Mouse (Mus musculus): ENCODE measurements around the gene Olfr411.
A peak's percentile ranks its signal among the peaks of the same experiment; 100 is the strongest.

The Olfr411 gene

DNA sequence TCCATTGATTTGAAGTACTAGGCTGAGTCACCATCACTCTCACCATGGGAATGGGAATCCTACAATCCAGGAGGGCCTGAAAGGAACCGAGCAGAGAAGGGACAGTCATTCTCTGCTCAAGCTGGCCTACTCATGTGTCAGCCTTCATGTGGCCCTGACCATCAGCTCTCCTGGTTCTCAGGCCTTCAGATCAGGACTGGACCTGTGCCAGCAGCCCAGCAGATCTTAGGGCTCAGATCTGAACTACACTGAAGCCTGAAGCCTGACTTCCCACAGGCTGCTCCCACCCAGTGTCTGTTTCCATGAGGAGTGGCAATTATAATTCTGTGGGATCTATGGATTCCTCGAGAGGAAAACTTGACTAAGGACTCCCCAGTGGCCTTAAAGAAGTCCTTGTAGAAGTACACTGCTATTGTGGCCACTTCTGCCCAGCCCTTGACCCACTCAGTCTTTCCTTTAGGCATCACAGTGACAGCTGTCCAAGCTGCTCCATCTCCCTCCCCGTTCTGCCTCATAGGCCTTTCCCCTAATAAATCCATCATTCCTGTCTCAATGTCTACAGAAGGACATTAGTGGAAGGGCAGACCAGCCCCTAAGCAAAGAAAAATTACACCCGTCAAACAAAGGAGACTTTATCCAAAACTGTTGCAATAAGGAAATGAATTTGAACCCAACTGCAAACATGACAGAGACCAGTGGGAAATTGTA is 26.9 kb upstream of the Olfr411 start:
- H3K9me3 ChIP-seq (ENCODE audit: low read length), result no peaks in the 10 kb centered on the region

DNA sequence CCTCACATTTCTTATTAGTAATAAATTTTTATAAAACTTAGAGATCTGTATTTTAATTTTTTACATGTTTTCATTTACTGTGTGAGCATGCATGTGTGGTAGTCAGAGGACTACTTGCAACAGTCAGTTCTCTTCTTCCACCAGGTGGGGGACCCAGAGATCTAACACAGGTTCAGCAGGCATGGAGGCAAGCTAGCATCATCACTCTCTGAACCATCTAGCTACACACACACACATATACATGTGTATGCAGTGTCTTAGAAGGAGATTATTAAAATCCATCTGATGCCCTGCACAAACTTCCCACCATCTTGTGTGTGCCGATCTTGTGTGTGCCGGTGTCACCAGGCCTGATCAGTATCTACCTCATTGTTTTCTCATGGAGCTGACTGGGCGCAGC is 24.4 kb upstream of the Olfr411 start:
- Histone ChIP-seq H3K4me3 (replicated peaks; ENCODE audit: low read length) (no peak overlapping the region), H3K27me3 (ENCODE audit: insufficient read depth, low read length) (0 out of 2 replicates have a peak, but pooled peaks cover 4% of the 10 kb centered on the region), H3K36me3 (ENCODE audit: insufficient read depth, low read length) (no peaks in the 10 kb centered on the region), H3K9me3 (ENCODE audit: low read length) (no peaks in the 10 kb centered on the region), H3K4me1 (replicated peaks; ENCODE audit: low read depth, low read length) (peaks cover 9% of the 10 kb centered on the region; the same call in 1 of the 2 replicates)
- TF ChIP-seq POU5F1 (IDR thresholded peaks at IDR 0.05; ENCODE audit: borderline replicate concordance, low read length) (no peak), CTCF (conservative IDR thresholded peaks at IDR 0.05; ENCODE audit: low read length) (peak; percentile 53)

More for the DNA sequence above, 26.9 kb upstream of the Olfr411 start:
- Histone ChIP-seq H3K36me3 (ENCODE audit: insufficient read depth, low read length) (no peaks in the 10 kb centered on the region), H3K4me3 (replicated peaks; ENCODE audit: low read length) (no peak overlapping the region), H3K4me1 (replicated peaks; ENCODE audit: low read depth, low read length) (peaks cover 9% of the 10 kb centered on the region), H3K27me3 (ENCODE audit: insufficient read depth, low read length) (0 out of 2 replicates have a peak, but pooled peaks cover 4% of the 10 kb centered on the region)
- no peak for TF ChIP-seq POU5F1 (IDR thresholded peaks at IDR 0.05; ENCODE audit: borderline replicate concordance, low read length)
- TF ChIP-seq NANOG (IDR thresholded peaks at IDR 0.05; ENCODE audit: borderline replicate concordance, low read length), result 0 out of 2 replicates have a peak, but pooled peaks have one; percentile 17

DNA sequence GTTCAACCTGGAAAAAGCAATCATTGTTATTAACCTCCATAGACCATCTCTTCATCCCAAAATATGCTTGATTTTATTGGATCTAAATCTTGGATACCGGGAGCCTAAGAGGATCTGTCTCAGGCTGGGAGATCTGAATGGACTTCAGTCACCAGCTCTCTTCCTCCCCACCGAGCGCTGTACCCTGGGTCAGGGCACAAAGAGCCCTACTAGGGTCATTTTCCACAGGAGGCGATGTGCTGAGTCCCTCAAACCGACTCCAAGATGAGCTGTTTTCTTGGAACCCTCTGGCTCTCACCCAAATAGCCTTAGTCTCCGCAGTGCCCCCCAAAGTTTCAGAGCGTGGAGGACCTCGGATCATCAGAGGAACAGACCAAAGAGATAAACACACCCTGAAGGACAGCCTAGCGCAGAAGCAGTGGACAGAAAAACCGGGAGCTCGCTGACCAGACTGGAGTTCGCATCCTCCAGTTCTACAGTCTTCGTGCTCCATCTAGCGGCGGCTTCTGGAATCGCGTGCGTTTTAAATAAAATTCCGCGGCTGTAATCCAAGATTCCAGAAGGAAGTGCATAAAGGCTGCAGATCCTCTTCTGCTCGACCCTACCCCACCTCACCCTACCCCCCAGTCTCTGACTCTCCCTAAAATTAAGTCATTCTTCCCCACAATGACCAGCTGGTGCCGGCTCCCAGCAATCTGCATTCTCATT is 19.1 kb upstream of the Olfr411 start:
- no peak overlapping the region for H3K4me3 ChIP-seq (replicated peaks; ENCODE audit: low read length)
- H3K4me1 ChIP-seq (replicated peaks; ENCODE audit: low read depth, low read length), result no peaks in the 10 kb centered on the region
- peaks cover 5% of the 10 kb centered on the region for H3K9me3 ChIP-seq (ENCODE audit: low read length)
- H3K27me3 ChIP-seq (ENCODE audit: insufficient read depth, low read length), result peaks cover 16% of the 10 kb centered on the region
- TF ChIP-seq CTCF (conservative IDR thresholded peaks at IDR 0.05; ENCODE audit: low read length) (peak; percentile 100), NANOG (IDR thresholded peaks at IDR 0.05; ENCODE audit: borderline replicate concordance, low read length) (no peak)
- no peaks in the 10 kb centered on the region for H3K36me3 ChIP-seq (ENCODE audit: insufficient read depth, low read length)

DNA sequence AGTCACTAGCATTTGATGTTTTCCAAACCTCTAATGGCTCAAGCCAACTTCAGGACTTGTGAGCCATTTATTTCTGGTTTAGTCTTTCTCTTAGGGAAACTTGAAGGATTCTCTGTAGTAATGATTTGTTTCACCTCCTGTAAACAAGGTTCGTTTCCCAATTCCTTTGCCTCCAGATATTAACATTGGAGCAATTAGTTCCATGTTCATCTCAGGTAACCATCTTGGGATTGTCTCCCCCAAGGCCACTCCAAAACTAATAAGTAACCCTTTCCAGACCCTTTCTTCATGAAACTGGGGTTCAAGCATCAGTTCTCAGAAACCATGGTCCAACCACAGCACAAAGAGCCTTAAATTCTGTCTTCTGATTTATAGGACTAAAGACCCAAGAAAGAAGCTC is 9.3 kb upstream of the Olfr411 start, which contains the start of gene Olfr412:
Gene Olfr412 (plus strand): TSS at position 301 of the 400 bp plus-strand sequence.
- H3K9me3 ChIP-seq (ENCODE audit: low read length), result peaks cover 12% of the 10 kb centered on the region
- TF ChIP-seq NANOG (IDR thresholded peaks at IDR 0.05; ENCODE audit: borderline replicate concordance, low read length) (no peak), POU5F1 (IDR thresholded peaks at IDR 0.05; ENCODE audit: borderline replicate concordance, low read length) (no peak), CTCF (conservative IDR thresholded peaks at IDR 0.05; ENCODE audit: low read length) (no peak)
- H3K36me3 ChIP-seq (ENCODE audit: insufficient read depth, low read length), result no peaks in the 10 kb centered on the region
- H3K4me3 ChIP-seq (replicated peaks; ENCODE audit: low read length), result no peak within 1 kb of the TSS
- no peaks in the 10 kb centered on the region for H3K4me1 ChIP-seq (replicated peaks; ENCODE audit: low read depth, low read length)
- H3K27me3 ChIP-seq (ENCODE audit: insufficient read depth, low read length), result no peaks in the 10 kb centered on the region

DNA sequence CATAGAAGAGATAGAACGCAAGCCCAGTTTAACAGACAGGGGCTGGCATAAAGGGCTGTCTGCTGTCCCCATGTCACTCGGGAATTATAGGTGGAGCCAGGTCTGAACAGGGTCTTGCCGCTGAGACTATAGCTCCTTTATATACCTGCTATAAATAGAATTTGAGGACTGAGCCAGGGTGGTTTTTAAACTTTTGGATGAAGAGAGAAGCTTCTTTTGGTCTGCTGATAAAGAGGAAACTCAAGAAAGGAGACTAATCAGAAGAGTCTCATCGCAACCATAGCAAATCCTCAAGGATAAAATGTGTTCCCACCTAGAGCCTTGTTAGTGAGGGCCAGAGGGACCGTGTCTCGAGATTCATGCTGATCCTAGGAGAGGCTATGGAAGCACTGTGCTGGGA is 14.5 kb downstream of the Olfr411 start, which contains the start of gene Olfr410:
Gene Olfr410 (minus strand): TSS at position 101 of the 400 bp plus-strand sequence.
- TF ChIP-seq CTCF (conservative IDR thresholded peaks at IDR 0.05; ENCODE audit: low read length), result no peak
- TF ChIP-seq NANOG (IDR thresholded peaks at IDR 0.05; ENCODE audit: borderline replicate concordance, low read length), result no peak
- no peak for TF ChIP-seq POU5F1 (IDR thresholded peaks at IDR 0.05; ENCODE audit: borderline replicate concordance, low read length)
- no peaks in the 10 kb centered on the region for H3K27me3 ChIP-seq (ENCODE audit: insufficient read depth, low read length)
- no peak within 1 kb of the TSS for H3K4me3 ChIP-seq (replicated peaks; ENCODE audit: low read length)
- no peaks in the 10 kb centered on the region for H3K36me3 ChIP-seq (ENCODE audit: insufficient read depth, low read length)
- peaks cover 19% of the 10 kb centered on the region for H3K9me3 ChIP-seq (ENCODE audit: low read length)
- H3K4me1 ChIP-seq (replicated peaks; ENCODE audit: low read depth, low read length), result no peaks in the 10 kb centered on the region

DNA sequence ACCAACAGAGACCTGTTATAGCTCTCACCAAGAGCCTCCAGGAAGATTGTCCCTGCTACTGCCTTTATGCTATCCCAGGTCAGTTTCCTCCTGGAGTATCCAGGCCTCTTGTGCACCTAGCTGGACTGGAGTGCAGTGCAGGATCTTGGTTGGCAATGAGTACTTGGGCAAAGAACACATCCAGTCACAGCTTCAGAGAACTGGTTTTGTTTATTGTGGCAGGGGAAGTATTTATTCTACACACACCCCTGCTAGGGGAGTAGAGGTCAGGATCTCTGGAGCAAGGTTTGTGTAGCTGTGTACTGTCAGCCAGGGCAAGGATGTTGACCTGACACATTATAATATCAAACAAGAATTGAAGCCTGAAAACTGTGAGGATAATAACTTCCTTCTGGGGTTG is 23.7 kb downstream of the Olfr411 start:
- H3K4me1 ChIP-seq (replicated peaks; ENCODE audit: low read depth, low read length), result no peaks in the 10 kb centered on the region
- TF ChIP-seq POU5F1 (IDR thresholded peaks at IDR 0.05; ENCODE audit: borderline replicate concordance, low read length), result no peak
- no peak for TF ChIP-seq CTCF (conservative IDR thresholded peaks at IDR 0.05; ENCODE audit: low read length)
- no peak for TF ChIP-seq NANOG (IDR thresholded peaks at IDR 0.05; ENCODE audit: borderline replicate concordance, low read length)

DNA sequence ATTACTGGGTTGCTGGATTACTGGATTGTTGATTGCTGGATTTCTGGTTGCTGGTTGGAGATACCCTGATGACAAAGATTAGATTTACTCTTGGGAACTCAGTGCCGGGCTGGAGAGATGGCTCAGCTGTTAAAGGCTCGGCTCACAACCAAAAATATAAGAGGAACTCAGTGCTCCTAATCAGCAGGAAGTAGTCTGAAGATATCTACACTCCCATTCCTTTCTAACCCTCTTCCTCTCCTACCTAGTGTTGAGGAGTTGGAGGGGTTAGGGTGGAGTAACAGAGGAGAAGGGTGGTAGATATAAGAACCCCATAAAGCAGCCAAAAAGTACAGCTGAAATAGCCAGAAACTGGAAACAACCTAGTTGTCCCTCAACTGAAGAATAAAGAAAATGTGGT is 26.4 kb downstream of the Olfr411 start:
- Histone ChIP-seq H3K4me3 (replicated peaks; ENCODE audit: low read length) (no peak overlapping the region), H3K27me3 (ENCODE audit: insufficient read depth, low read length) (no peaks in the 10 kb centered on the region), H3K9me3 (ENCODE audit: low read length) (no peaks in the 10 kb centered on the region; the same call in 1 of the 2 replicates), H3K36me3 (ENCODE audit: insufficient read depth, low read length) (no peaks in the 10 kb centered on the region), H3K4me1 (replicated peaks; ENCODE audit: low read depth, low read length) (no peaks in the 10 kb centered on the region)
- TF ChIP-seq NANOG (IDR thresholded peaks at IDR 0.05; ENCODE audit: borderline replicate concordance, low read length) (no peak), POU5F1 (IDR thresholded peaks at IDR 0.05; ENCODE audit: borderline replicate concordance, low read length) (no peak), CTCF (conservative IDR thresholded peaks at IDR 0.05; ENCODE audit: low read length) (no peak)

More for the DNA sequence above, 23.7 kb downstream of the Olfr411 start:
- Histone ChIP-seq H3K27me3 (ENCODE audit: insufficient read depth, low read length) (no peaks in the 10 kb centered on the region), H3K36me3 (ENCODE audit: insufficient read depth, low read length) (no peaks in the 10 kb centered on the region), H3K4me3 (replicated peaks; ENCODE audit: low read length) (no peak overlapping the region), H3K9me3 (ENCODE audit: low read length) (no peaks in the 10 kb centered on the region)

All from E14TG2a.4 (cell line).